Mouse (Mus musculus): ENCODE measurements around the gene Zfp131.

GRCm38 (mm10) chr13:119729406-119729805 is 61.3 kb downstream of the Zfp131 start:
- TF ChIP-seq POLR2A (IDR thresholded peaks at IDR 0.05; ENCODE audit: extremely low read depth, insufficient read depth, low read length) (no peak), CTCF (IDR thresholded peaks at IDR 0.05; ENCODE audit: extremely low read depth, insufficient read depth, low read length) (no peak)

All from cortical plate, adult 2 months (tissue).